Mouse (Mus musculus) testis, postnatal 14 days (tissue): Measurements from ENCODE around the gene Mest.

Experiments used
- DNase-seq: peaks from one replicate; pipeline ENCODE4 v3.0.0; 2021; ENCODE audit warnings: low spot score

The Mest gene

GRCm38 (mm10) chr6:30703977-30704602, 19.3 kb upstream of the Mest start:
- DNase-seq, result no peak

GRCm38 (mm10) chr6:30709115-30709514, 14.2 kb upstream of the Mest start:
- no peak for DNase-seq

- DNase-seq, result no peak
These were observed 12.7 kb upstream of the Mest start for GRCm38 (mm10) chr6:30710371-30711364.

GRCm38 (mm10) chr6:30711365-30711763, 12.0 kb upstream of the Mest start:
- DNase-seq, result no peak

- no peak for DNase-seq
These were observed 10.9 kb upstream of the Mest start for GRCm38 (mm10) chr6:30712484-30712883.

- no peak for DNase-seq
These were observed 9.9 kb upstream of the Mest start for GRCm38 (mm10) chr6:30713455-30713854.

GRCm38 (mm10) chr6:30713896-30714295, 9.5 kb upstream of the Mest start:
- DNase-seq, result no peak

- no peak for DNase-seq
These were observed 8.4 kb upstream of the Mest start for GRCm38 (mm10) chr6:30714891-30715471.

- DNase-seq, result no peak
These were observed 6.6 kb upstream of the Mest start for GRCm38 (mm10) chr6:30716796-30717195.

- DNase-seq, result no peak
These were observed 772 bp upstream of the Mest start for GRCm38 (mm10) chr6:30722385-30723164.

GRCm38 (mm10) chr6:30730301-30730971, 7.1 kb downstream of the Mest start:
- DNase-seq, result no peak

GRCm38 (mm10) chr6:30732571-30733130, 9.3 kb downstream of the Mest start:
- DNase-seq, result peak; percentile 16

GRCm38 (mm10) chr6:30734465-30734864, 11.1 kb downstream of the Mest start:
- no peak for DNase-seq

- DNase-seq, result no peak
These were observed 11.8 kb downstream of the Mest start for GRCm38 (mm10) chr6:30734988-30735727.

GRCm38 (mm10) chr6:30735728-30736371, 12.5 kb downstream of the Mest start:
- peak; percentile 24 for DNase-seq

GRCm38 (mm10) chr6:30736372-30736762, 13.0 kb downstream of the Mest start:
- no peak for DNase-seq

- peak; percentile 63 for DNase-seq
These were observed 13.7 kb downstream of the Mest start for GRCm38 (mm10) chr6:30736864-30737547.

- peak; percentile 51 for DNase-seq
These were observed 14.5 kb downstream of the Mest start for GRCm38 (mm10) chr6:30737548-30738463.
